Mouse (Mus musculus): ENCODE measurements around the gene Kat2b. TPM values are rescaled to one million over a fixed set of nuclear protein-coding genes. Genes with fewer than 3 reads are reported as not detected.

Kat2b gene
- total RNA-seq, 1 experiment from 2014 or later = 38.0 TPM

Other genes with a start within 250 kb of the Kat2b start
- not detected in 2 replicates for gene Efhb, start 103.5 kb upstream of the Kat2b start, total RNA-seq (2017)
- gene Rab5a, start 87.6 kb upstream of the Kat2b start, total RNA-seq (2017) = 79.3 and 83.4 TPM in 2 replicates
- gene Pp2d1, start 27.4 kb upstream of the Kat2b start, total RNA-seq (2017) = not detected in 2 replicates
- 39.4 and 69.4 TPM in 2 replicates for gene Sgo1, start 122.5 kb downstream of the Kat2b start, total RNA-seq (2017)